Mouse (Mus musculus): ENCODE measurements around the gene Inca1.
A peak's percentile ranks its signal among the peaks of the same experiment; 100 is the strongest.

Gene Inca1

DNA sequence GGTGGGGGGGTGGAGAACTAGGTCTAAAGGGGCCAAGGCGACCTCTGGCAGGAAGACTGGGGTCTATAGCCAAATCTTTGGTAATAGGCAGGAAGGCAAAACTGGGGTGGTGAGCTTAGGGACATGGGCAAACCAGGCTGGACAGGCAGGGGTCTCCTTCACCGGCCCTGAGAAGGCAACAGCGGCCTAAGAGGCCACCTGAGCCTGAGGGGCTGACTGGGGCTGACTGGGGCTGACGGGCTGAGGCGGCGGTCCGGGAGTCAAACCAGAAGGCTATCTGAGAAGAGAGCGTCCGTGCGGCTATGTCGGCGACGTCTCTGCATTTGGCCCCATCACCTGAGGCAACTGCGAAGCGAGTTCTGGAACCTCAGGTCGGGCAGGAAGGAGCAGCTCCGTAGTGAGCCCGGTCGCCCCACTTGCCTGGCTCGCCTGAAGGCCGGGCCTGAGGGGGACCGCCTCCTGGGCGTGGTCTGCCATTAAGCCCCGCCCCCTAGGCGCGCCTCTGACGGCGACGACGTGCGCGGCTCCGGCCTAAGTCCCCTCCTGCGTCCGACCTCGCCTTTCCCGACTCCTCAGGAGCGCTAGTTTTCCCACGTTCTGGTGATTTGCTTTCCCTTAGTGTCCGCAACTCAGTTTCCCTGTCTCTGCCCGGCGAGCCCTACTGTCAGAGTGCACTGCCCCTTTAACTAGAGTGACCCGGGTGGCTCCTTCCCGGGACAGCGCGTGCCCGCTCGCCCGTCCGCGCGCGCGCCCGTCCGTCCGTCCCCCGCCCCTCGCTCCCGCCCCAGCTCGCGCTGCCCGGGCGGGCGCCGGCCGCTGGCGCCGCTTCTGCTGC is at the start of gene Inca1, which contains the start of gene Kif1c:
Gene Inca1, minus strand, starts transcription at position 434 of the 835 bp plus-strand sequence.
Gene Kif1c, plus strand, starts transcription at position 827 of the 835 bp plus-strand sequence.
- DNase-seq (ENCODE audit: low spot score in 2 of 2), result peak; percentile 94 to 97

DNA sequence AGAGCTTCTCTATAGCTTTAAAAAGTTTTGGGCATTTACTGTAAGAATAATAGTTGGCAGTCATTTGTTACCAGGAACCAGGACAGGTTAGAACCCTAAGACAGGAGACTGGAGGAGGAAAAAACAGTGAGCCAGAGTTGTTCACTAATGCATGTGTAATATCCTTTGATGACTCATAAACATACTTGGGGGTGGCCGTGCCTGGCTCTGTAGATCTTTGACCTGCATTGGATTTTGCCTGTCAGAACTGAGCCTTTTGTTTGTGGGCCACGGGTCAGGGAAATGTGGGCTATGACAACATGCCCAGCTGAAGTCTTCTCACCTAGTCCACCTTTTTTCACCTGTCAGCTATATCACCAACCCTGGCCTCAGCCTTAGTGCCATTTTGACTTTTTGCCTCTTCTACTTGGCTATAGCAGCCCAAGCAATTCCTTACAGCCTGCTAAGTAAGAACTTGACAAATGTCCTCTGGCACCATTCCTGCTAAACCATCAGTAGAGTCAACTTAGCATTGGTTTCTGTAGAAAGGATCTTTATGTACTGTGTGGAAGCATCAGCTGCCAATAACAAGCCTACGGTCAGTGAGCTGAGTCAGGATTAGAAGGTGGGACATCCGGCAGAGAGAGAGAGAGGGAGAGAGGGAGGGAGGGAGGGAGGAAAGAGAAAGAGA is 48.1 kb upstream of the Inca1 start:
- DNase-seq (ENCODE audit: low spot score in 2 of 2), result no peak

- no peak for DNase-seq (ENCODE audit: low spot score in 2 of 2)
These were observed 45.7 kb upstream of the Inca1 start for GRCm38 (mm10) chr11:70745636-70746035.

DNA sequence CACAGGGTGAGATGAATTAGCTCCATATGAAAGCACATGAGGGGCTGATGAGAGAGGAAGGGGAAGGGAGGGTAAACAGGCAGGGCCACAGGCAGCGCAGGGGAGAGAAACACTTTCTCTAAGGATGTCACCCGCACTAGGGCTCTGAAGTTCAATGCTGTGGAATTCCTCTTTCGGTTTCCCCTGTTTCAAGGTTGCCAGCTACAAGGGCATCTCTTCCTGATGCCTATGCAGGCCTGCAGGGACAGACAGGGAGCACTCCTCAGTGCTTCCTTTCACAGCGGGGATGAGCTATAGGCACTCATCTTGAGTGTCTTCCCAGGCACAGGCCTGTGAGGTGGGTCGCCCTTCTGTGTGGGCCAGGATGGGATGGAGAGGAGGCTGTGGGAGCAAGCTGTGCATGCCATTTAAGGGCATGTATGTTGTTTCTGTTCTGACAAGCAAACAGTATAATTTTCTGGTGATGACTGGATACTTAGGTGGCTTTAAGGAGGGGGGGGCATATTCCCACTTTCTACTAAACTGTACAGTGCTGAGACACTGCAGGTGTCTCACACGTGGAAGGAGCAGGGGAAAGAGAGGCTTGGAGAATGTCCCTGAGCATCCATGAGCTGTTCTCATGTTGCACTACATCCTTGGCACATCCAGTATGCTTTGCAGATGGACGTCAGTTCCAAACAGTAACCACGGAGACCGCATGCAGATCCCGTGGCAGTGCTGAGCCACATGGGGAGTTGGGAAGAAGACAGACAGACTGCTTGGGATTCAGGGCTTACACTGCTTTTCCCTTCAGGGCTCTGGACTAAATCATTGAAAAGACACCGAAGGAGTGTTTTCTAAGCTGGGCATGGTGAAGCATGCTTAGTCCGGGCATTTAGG is 42.9 kb upstream of the Inca1 start:
- no peak for DNase-seq (ENCODE audit: low spot score in 2 of 2)

DNA sequence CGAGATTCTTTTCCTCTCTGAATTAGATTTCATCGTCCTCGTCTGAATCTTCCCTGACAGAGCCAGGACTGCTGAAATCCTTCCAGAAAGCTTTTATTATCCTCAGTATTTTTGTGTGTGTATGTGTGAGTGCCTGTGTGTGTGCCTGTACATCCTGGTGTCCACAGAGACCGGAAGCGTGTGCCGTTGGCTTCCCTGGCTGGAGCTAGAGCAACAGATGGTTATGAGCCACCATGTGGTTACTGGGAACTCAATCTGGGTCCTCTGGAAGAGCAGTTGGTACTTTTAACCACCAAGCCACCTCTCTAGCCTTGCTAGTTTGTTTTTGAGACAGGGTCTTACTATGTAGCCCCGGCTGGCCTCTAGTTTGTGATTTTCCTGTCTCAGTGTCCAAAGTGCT is 42.2 kb upstream of the Inca1 start:
- DNase-seq (ENCODE audit: low spot score in 2 of 2), result no peak

DNA sequence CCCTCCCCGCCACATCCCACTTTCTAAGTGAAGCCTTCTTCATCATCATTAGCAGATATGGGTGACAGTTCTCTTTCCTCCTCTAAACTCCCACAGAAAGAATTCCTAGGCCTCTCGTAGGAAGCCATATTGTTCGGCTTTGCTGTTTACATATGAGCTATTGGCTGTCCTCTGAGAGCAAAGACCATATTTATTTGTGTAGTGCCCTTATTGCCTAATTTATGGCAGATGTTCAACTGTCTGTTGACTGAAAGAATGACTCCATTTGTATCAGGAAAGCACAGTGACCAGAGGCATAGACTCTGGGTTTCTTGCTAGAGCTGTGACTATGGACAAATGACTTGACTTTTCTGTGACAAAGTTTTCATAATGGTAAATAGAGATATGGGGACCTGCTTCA is 41.6 kb upstream of the Inca1 start:
- DNase-seq (ENCODE audit: low spot score in 2 of 2), result no peak

- no peak for DNase-seq (ENCODE audit: low spot score in 2 of 2)
These were observed 37.8 kb upstream of the Inca1 start for GRCm38 (mm10) chr11:70737749-70738148.

DNA sequence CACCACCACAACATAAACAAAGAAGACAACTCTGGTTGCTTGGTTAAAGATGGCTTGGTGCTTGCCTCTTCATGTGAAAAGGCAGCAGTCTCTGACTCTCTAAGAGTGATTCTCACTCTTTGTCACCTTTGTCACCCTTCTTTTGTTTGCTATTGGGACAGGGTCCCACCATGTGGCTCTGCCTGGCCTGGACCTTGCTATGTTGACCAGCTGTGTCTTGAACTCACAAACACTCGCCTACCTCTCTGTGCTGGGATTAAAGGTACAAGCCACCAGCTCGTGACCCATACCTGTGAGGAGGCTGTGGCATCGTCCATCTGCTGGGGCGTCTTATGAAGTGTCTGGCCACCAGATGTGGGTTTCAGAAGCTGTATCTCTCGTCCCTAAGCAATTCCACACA is 33.3 kb upstream of the Inca1 start:
- no peak for DNase-seq (ENCODE audit: low spot score in 2 of 2)

DNA sequence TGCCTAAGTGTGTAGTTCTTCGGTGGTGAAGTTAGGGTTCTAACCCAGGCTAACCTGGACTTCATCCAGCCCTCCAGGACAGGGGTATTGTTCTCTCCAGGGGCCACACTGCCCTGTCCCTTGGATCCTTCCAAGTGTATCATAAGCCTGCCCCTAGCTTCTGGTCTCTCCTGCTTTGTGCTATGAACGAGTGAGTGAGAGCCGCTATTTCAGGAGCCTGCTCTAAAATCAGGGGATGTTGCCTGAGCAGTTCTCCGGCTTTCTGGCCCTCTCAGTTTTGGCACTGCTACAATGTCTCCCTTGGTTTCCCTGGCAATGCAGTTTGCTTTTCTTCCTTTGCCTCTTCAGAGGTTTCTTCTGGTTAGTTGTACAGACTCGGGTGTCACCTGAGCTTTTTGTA is 31.2 kb upstream of the Inca1 start:
- DNase-seq (ENCODE audit: low spot score in 2 of 2), result no peak

GRCm38 (mm10) chr11:70730427-70731038 is 30.6 kb upstream of the Inca1 start:
- no peak for DNase-seq (ENCODE audit: low spot score in 2 of 2)

DNA sequence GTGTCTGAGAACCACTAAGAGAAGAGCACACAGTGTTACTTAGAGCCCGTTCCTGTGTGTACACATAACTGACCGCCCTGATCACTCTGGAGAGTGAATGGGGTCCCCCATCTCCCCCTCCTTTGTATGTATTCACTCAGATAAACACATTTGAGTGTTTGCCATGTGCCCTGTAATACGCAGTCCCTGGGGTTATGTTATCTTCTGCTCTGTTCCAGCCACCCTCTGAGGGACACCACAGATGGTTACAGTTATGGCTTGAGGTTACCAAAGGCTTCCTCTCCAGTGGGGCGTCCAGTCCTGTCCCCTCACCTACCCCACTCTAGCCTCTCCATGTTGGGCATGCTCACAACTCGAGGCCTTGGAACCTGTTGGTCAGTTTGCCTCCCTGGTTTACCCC is 27.4 kb upstream of the Inca1 start:
- DNase-seq (ENCODE audit: low spot score in 2 of 2), result no peak

DNA sequence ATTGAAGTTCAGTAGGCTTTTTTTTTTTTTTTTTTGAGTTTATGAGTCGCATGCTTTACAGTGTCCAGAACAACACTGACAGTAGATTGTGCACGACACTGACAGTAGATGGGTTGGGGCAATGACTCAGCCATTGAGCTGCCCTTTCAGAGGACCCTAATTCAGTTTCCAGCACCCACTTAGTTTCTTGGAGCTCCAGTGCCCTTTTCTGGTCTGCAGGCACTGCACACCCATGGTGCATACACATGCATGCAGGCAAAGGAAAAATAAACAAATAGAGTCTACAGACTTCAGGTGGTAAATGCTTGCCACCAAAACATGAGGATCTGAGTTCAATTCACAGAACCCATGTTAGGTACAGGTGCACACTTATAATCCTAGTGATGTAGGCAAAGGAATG is 26.6 kb upstream of the Inca1 start:
- no peak for DNase-seq (ENCODE audit: low spot score in 2 of 2)

GRCm38 (mm10) chr11:70724706-70725105 is 24.8 kb upstream of the Inca1 start:
- no peak for DNase-seq (ENCODE audit: low spot score in 2 of 2)

DNA sequence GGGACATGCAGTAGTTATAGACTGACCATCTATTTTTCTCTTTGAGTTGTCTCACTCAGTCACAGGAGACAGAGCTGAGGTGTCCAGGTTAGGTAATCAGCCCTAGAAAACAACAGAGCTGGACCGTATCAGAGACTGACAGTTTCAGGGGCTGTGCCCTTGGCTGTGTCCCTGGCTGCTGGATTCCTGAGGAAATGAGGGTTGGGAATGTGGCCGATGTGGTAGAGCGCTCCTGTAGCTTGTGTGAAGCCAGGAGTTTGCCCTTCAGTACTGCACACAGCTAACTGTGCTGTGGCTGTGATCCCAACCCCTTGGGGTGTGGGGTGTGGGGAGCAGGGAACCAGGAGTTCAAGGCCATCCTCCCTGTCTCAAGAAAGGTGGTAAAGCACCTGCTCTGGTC is 21.1 kb upstream of the Inca1 start:
- DNase-seq (ENCODE audit: low spot score in 2 of 2), result no peak

DNA sequence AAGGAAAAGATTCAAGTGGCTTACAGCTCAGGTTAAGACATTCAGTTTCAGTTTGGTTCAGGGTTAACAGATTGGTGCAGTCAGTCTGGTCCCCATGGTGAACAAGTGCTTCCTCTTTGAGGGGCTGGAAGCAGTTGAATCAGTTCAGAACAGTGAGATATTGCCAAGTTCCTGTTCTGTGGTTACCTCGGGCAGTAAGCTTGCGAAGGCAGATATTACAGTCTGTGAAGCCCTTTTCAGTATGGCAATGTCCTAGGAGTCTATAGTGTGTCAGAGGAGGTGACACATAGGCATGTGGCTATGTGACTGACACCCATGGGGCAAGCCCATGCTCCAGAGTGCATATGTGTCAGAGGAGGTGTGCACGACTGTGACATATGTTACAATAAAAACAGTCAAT is 20.6 kb upstream of the Inca1 start:
- no peak for DNase-seq (ENCODE audit: low spot score in 2 of 2)

GRCm38 (mm10) chr11:70718481-70718880 is 18.5 kb upstream of the Inca1 start:
- DNase-seq (ENCODE audit: low spot score in 2 of 2), result no peak

DNA sequence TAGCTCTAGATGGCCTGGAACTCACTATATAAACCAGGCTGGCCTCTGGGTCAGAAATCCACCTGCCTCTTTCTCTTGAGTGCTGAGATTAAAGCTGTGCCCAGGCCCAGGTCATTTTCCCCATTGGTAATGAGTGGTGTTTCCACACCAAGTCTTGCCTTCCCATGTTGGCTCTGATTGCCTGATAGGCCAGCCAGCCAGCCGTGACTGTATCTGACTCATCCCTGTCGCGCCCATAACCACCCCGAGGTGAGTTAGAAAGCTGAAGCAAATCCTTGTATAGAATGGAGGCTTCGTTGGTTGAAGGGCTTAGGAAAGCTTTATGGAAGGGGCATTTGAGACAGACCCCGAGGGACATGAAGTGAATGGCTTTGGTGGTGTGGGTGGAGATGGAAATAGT is 15.9 kb upstream of the Inca1 start:
- no peak for DNase-seq (ENCODE audit: low spot score in 2 of 2)

- no peak for DNase-seq (ENCODE audit: low spot score in 2 of 2)
These were observed 13.3 kb upstream of the Inca1 start for GRCm38 (mm10) chr11:70713222-70713621.

- no peak for DNase-seq (ENCODE audit: low spot score in 2 of 2)
These were observed 11.1 kb upstream of the Inca1 start for GRCm38 (mm10) chr11:70711026-70711425.

DNA sequence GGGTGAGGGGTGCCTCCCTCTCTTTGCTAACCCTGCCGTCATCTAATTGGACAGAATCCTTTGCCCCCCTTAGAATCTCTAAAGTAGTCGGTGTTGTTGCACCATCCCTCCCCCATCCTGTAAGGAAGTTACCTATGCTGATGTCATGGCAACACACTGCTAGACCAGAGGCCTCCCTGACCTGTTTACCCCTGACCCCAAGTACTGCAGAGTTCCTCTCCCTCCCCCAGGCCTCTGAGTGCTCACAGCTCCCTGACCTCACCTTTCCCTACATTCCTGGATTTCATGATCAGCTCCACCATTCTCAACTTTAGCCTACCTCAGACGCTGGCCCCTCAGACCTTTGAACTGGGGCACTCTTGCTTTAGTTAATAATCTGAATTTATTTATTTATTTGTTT is 6.2 kb upstream of the Inca1 start:
- no peak for DNase-seq (ENCODE audit: low spot score in 2 of 2)

- DNase-seq (ENCODE audit: low spot score in 2 of 2), result no peak
These were observed 2.8 kb upstream of the Inca1 start for GRCm38 (mm10) chr11:70702781-70703180.
